Mouse (Mus musculus) large intestine, adult 2 months (tissue): ENCODE measurements at regions not wholly inside any gene's neighbourhood (a gene's known extent, or its start where the extent isn't known, plus 50 kb on each side); places are given as distances from the start of the nearest gene placed in this dataset.

Experiments
- DNase-seq: peaks from one replicate; pipeline ENCODE4 v3.0.0-alpha.2; 2012; ENCODE audit warnings: low read depth, low spot score
- WGBS: fragments of 180-500 bp; shearing (Covaris S2); methylation state at CpG from one replicate; pipeline ENCODE4 v1.1.7; 2018; 5-methylcytosine and 5-hydroxymethylcytosine counted together

DNA sequence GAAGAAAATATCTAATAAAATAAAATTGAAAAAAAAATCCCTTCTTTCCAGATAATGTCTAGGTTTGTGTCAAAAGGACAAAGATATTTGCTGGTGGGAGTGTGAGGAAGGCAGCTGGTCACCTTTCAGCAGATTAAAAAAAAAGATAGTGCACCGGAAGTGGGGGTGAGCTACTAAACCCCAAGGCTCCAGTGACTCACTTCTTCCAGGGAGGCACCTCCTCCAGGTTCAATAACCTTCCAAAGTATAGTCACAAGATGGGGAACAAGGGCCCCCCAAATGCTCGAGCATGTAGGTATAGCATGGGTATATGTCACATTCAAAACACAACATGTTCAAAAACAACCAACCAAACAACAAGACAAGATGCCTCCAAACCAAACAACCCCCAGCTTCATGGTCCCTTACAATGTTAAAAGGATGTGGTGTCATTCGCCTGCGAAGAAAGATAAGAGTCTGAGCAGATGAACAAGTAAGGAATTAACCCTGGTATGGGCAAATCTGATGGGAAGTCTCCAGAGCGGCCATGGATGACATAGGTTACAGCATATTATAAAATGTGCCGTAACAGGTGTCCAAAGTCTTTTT is 84.6 kb downstream of the Kcnrg start:
- DNase-seq = no peak
- WGBS = 75% methylated on average over 6 of the region's 6 CpGs

DNA sequence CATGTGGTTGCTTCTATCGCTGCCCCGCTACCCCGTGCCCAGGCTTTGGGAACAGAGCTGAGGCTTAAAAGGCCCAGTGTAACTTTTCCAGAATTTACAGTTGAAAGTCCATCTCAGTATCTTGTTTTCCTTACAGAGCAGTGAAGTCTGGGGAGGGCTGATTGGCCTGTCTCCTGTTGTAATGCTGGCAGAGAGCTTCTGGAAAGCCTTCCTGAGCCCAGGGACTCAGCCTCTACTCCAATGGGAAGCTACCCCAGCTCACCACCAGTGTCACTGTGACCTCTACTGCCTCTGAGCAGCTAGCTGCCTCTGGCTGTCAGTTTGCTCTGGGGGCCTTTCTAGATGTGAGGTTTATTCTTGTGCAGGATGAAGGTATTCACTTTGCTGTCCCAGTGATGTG is 87.5 kb downstream of the Kcnrg start:
- no peak for DNase-seq
- 95% methylated on average over 3 of the region's 3 CpGs for WGBS

DNA sequence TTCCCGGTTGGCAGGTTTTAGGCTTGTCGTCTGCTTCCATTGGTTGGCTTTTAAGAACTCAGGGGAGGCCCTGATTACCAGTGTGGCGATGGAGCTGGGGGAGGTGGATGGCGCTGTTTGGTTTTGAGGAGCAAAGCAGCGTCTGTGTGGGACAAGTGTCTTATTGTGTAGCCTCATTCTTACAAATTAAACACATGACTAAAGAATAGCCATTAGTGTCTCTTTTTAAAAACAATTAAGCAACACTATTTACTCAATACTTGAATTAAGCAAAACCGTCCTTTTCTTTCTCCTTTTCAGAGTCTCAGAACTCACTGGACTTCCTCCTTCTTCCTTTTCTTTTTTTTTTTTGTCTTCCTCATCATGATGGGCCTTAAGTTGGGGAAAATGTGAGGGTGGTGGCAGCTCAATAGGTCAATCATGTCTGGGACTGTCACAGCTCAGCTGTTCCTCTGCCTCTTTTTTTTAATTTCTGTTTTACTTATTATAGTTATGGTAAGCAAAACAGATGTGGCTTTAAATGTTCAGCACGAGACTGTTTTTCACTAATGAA is 89.1 kb downstream of the Kcnrg start:
- DNase-seq = no peak

DNA sequence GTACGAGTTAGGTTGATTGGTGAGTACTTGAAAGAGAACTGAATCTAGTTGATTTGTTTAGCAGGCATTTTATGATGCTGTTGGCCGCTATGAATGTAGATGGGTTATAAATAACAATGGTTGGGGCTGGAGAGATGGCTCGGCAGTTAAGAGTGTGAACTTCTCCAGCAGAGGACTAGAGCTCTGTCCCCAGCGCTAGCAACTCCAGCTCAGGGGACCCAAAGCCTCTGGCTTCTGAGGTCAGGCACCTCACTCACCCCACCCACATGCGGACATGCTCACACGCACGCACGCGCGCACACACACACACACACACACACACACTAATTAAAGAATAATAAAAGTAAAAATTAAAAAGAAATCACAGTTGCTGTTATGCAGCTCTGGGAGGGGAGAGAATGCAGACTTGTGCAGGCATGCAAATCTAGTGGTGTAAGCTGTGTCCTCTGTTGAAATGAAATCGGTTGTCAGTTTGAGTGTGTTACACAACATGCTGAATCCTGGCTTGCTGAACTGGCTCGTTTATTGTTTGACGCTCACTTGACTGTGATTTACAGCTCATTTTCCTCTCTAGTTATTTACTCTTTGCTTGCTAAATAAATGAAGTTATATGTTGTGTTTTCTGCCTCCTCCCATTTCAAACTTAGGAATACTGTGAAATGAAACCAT is 89.8 kb downstream of the Kcnrg start:
- no peak for DNase-seq
- 44% methylated on average over 13 of the region's 13 CpGs for WGBS

More for the DNA sequence above, 89.1 kb downstream of the Kcnrg start:
- 73% methylated on average over 7 of the region's 7 CpGs for WGBS

DNA sequence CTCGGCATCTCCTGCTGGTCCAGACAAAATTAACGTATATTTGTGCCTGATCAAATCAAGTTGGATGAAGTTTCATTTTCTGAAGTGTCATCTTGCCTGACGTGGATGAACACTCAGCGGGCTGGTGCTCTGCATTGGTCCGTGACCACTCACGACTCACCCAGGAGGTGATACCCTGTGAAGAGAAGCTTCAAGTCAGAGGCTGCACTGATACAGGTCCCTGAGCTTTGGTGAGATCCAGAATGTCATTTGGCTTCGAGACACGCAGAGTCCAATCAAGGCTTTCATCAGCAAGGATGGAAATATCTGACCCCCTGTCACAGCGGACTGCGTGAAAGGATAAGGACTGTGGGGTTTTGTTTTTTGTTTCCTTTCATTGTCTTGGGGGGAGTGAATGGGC is 90.4 kb downstream of the Kcnrg start:
- DNase-seq = no peak
- WGBS = 91% methylated on average over 10 of the region's 10 CpGs

DNA sequence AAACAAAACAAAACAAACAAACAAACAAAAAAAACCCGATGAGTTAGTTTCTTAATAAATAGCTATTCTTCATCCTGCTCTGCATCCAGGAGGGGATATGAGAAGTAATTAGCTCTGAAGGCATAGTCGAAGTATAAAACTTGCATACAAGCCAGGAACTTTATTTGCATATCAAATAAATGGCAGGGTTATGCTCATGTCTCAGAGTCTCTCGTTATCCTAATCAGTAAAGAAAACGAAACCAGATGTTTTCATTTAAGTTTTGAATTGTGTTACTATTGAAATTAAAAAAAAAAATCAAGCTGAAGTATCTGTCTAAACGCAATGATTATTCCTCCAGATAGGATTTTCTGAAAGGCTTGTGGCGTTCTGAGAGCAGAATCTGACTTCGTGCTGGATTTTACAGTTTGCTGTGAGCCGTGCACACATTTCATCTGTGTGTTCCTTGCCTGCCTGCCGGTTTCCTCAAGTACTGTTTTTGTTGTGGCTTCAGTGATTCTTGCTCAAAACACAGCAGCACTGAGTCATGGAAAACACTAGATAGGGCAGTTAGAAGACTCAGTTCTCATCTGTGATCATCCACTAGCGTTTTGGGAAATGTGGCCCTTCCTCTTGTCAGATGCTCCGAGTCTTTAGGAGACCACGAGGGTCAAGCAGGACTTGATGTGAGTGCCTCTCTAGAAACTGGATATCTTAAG is 91.2 kb downstream of the Kcnrg start:
- WGBS = 69% methylated on average over 12 of the region's 12 CpGs
- DNase-seq = no peak

DNA sequence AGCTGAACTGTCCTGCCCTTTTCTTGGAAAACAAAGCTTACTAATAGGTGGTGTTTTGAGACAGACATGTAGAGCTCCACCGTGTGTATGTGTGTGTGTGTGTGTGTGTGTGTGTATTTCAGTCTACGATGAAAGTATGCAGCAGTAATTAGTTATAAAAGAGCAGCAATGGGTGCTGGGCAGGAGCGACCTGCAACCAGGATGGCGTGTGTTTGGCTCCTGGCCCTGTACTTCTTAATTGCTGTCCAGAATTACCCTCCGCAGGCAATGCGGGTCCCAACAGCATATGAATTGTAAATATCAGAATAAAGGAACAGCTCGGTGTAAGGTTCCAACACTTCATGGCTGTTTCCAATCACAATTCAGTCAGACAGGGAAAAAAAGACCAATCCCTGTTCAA is 92.4 kb downstream of the Kcnrg start:
- WGBS = 54% methylated on average over 7 of the region's 7 CpGs
- DNase-seq = no peak

DNA sequence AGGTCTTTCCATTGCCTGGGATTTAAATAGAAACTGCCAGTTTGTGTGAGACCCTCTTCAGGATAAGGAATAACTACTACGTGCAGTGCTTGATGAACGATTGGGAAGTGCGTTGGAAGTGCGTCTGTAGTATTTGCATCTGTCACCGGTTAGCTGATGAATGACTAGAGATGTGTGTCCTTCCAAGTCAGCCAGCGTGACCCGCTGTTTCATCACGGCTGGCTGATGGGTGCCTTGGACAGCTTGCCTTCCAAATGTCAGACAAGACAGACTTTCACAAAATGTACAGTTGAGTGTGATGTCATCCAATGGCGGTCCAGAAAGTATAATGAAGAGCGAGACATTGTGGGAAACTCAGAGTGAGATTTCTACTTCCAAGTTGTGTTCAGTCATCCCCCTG is 93.9 kb downstream of the Kcnrg start:
- WGBS = 80% methylated on average over 10 of the region's 10 CpGs

DNA sequence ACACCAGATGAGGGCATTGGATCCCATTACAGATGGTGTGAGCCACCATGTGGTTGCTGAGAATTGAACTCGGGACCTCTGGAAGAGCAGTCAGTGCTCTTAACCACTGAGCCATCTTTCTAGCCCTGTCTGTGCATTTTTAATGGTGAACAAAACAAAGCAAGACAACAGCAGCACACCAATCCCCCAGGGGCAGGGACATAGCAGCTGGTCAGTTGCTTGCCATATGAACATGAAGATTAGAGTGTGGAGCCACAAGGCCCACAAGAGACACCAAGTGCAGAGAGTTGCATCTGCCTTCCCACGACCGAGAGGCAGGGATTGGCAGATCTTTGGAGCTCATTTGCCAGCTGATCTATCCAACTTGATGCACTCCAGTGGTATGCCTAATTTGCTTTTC is 96.7 kb downstream of the Kcnrg start:
- WGBS = 92% methylated on average over 3 of the region's 3 CpGs
- no peak for DNase-seq

More for the DNA sequence above, 93.9 kb downstream of the Kcnrg start:
- no peak for DNase-seq

DNA sequence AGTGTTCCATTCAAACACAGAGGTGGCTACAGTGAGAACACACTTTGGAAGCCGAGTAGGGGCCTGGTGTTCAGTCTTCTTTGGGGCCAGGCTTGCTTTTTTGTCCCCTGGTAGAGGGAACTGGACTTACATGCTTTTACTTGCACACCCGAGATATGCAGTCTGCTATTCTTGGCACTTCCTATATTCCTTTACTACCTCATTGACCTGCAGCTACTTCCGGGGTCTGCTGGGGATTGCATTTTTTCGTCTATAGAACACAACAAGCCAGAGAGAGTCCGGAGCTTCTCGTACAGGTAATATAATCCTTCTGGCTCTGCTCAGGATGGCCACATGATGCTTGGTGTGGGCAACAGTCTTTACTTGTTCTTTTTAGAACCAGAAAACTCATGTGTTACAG is 99.7 kb downstream of the Kcnrg start:
- no peak for DNase-seq
- 72% methylated on average over 6 of the region's 6 CpGs for WGBS

DNA sequence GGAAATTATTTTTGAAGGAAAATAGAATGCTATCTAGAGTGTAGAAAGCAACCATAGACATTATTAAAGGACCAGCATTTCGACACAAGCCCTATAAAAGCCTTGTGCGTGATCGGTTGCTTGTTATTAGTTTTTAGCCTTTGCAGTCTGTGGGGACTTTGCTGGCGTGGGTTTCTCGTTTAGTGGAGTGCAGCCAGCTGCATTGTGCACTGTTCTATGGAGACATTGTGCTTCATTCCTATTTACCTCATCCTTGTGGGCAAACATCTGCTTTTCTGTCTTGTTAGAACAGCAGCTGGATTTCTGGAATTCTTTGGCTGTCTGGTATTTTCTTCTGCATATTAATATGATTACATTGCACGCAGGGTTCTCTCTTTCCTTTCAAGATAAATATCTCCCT is 101.1 kb downstream of the Kcnrg start:
- WGBS = 79% methylated on average over 6 of the region's 6 CpGs
- no peak for DNase-seq

DNA sequence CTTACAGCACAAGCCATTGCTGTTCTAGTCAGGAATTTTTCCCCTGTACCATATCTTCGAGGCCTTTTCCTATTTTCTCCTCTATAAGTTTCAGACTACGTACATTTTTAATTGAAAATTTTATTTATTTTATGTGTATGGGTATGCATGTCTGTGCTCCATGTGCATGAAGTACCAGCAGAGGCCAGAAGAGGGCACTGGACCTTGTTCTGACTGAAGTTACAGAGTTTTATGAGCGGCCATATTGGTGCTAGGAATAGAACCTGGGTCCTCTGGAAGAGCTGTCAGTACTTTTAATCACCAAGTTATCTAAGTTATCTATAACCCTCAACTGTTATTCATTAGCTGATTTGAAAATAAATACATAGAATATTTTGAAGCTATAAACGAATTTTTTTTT is 108.5 kb downstream of the Kcnrg start:
- DNase-seq = no peak
- 95% methylated on average over 4 of the region's 4 CpGs for WGBS

DNA sequence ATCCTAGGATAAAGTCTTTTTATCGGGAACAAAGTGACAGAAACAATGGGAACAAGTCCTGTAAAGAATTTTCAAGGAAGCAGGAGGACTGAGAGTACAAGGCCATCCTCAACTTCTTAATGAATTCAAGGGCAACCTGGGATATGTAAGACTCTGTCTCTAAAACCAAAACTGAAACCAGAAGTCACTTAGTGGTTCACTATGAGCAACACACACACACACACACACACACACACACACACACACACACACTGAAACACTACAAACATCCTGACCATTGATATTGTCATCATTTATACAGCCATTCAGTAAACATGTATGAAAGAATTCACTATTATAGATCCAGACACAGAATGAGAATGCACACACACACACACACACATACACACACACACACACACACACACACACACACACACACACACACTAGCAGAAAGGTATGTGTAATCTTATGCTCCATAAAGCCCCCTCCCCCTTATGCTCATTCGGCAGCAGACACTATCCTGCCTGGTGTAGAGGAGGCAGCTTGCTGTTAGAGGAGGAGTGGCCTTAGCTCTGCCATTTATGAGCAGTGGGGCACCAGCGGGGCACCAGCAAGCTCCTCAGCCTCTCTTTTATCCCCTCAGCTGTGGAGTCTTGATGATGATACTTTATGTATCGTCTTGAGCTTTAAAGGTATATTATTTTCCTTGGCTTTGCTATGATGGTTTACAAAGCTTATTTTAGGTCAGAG is 111.3 kb downstream of the Kcnrg start:
- 46% methylated on average over 4 of the region's 4 CpGs for WGBS

DNA sequence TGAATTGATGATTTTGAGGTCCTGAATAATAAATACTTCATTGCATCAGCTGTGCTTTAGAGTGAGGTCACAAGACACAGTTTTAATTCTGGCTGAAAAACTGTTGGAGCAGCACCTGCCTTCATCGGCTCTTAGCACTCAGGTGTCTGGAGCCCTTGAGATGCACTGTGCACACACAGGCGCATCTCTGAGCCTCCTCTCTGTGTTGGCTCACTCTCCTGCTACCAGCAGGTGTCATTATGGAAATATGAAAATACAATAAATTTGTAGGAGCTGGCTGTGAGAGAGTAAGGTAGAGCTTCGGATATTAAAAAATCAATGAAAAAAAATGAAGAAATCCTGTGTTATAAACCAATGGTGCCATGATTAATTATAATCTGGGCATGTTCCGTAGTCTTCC is 114.0 kb downstream of the Kcnrg start:
- 79% methylated on average over 4 of the region's 4 CpGs for WGBS
- no peak for DNase-seq

More for the DNA sequence above, 111.3 kb downstream of the Kcnrg start:
- DNase-seq = no peak

DNA sequence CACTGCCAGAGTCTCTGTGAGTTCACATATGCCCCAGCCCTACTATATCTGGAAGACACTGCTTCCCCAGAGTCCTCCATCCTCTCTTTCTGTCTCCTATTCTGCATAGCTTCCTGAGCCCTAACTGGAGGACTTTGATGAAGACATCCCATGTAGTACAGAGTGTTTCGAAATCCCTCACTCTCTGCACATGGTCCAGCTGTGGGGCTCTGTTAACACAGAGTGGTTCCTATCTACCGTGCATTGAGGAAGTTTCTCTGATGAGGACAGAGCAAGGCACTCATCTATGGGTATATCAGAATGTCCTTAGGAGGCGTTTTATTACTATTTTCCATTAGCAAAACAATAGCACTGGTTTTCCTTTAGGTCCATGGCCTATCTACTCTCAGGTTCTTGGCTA is 117.7 kb downstream of the Kcnrg start:
- DNase-seq = no peak
- WGBS = 83% methylated on average over 3 of the region's 3 CpGs

DNA sequence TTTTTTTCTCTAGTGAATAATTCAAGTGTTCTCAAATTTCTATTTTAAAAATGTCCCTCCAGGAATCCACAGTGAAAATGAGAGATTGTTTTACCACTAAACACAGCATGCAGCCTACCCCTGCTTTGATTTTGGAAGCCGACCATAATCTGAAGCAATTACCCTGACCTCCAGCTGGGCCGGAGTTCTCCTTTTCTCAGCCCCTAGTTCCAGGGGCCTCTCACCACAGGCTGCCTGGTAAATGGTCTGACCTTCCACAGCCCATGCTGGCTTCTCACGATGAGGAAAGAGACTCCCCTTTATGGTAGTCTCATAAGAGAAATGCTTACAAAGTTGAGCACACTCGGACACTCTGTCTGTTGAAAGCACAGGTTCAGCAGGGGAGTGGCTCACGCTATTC is 121.3 kb downstream of the Kcnrg start:
- 45% methylated on average over 5 of the region's 5 CpGs for WGBS
- DNase-seq = no peak

DNA sequence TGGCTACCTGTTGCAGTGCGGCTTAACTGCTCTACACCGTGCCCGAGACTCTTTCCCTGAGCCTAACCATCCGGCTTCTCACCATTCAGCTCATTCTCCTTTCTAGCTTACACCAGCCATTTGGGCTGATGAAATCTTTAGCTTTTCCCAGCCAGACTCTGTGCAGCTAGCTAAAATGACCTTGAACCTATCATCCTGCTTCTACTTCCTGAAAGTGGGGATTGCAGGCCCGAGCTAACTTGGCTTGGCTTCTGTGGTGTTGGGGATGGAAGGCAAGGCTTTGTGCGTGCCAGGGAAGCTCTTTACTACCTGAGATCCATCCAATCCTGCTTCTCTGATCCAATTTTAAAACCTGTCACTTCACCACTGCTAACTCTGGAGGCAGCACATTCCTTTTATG is 128.3 kb downstream of the Kcnrg start:
- 74% methylated on average over 6 of the region's 6 CpGs for WGBS
- no peak for DNase-seq

DNA sequence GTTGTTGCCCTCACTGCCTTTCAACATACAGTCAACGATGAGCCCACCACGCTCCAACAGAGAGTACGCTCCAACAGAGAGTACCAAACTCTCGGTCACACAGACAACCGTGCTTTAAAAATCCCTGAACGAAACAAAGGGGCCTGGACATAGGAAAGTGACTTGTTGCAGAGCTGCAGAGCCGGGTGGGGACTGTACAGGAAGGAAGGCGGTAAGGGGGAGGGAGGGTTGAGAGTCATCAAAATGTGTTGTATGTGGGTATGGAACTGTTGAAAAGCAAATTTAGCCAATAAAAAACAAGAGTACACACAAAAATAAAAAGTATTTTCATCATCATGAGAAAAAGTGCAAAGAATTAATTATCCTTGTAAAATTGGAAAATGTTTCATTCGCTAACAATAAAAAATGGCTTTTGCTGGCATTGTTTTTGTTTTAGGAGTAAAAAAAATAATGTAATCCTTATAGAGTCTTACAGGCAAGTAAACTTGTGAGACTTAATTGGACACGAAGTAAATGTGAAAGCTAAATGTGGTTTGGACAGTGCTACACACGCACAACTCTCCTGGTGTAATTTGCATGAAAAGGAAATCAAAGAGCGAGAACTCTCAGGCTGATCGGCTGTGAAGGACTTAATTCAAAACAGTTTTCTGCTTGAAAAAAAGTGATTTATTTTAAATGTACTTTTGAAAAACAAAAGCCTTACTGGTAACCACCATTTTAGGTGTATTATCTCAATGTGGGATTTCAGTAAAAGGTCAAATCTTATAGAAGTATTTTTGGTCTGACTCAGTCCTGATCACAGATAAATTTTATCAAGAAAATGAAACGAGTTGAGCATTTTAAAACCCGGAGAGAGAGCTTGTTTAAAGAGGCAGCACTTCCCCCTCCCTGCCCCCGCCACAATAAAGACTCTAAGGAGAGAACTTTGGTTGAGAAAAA is 129.4 kb downstream of the Kcnrg start:
- WGBS = 62% methylated on average over 16 of the region's 16 CpGs
- DNase-seq = no peak

DNA sequence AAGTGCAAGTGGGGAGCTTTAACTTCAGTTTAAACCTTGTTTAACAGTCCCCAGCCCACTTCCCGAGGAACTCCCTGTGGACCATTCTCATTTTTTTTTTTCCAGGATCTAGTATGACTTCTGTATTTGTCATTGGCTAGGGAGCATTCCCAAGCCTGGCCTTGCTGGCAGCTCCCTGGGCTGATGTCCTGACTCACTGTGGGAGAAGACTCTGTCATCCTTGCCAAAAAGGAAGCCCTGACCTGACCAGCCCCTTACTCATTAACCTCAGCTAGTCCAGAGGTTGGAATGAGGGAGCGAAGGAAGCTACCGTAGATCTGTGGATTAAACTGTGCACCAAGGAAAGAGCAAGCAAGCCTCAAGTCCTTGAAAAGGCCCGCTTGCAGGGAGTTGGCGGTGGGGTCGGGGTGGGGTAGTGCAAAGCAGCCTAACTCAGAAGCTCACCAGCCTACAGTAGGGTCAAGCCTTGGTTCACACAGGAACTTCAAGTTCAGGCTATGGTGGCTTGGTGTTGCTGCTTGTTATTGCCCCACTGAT is 130.3 kb downstream of the Kcnrg start:
- no peak for DNase-seq
- WGBS = 85% methylated on average over 6 of the region's 6 CpGs
